Comparison of ENCODE assay signal across 24 mouse cellular contexts in genomic region chr4:98569904-98570303, GRCm38 (mm10).
DNase-seq lines count a peak whose midpoint lies in the region; ATAC-seq and TF ChIP-seq lines count a peak whose summit lies in the region.
"Had no signal": no experiment of that assay in that cellular context is flagged by ENCODE, and none has a peak within 500 bp of the region (broad histone marks: within the 10 kb centered on the region; RNA-seq: fewer than 3 reads in every experiment).

No protein-coding gene starts in this region.

- no peaks in the 10 kb centered on the region for H3K36me3 ChIP-seq in liver, postnatal 0 days (replicated peaks; ENCODE audit: insufficient read depth, low read length)
- no peaks in the 10 kb centered on the region for H3K36me3 ChIP-seq in liver, embryonic 11.5 days (ENCODE audit: control insufficient read depth, insufficient read depth, low read length)
- H3K36me3 ChIP-seq in stomach, embryonic 16.5 days (ENCODE audit: control insufficient read depth, insufficient read depth, low read length) = no peaks in the 10 kb centered on the region
- H3K36me3 ChIP-seq: heart, embryonic 12.5 days; midbrain, embryonic 12.5 days had no signal

- no peak overlapping the region for H3K4me2 ChIP-seq in liver, postnatal 0 days (ENCODE audit: low read depth, low read length)
- H3K4me2 ChIP-seq in liver, embryonic 11.5 days = no peak overlapping the region
- H3K4me2 ChIP-seq in stomach, embryonic 16.5 days (ENCODE audit: low read depth, low read length) = no peak overlapping the region
- H3K4me2 ChIP-seq: heart, embryonic 12.5 days; limb, embryonic 12.5 days; midbrain, embryonic 12.5 days had no signal

- H3K9ac ChIP-seq in liver, postnatal 0 days (replicated peaks) = no peak overlapping the region
- H3K9ac ChIP-seq in liver, embryonic 11.5 days (ENCODE audit: low read depth, low read length) = no peak overlapping the region
- H3K9ac ChIP-seq in stomach, embryonic 16.5 days (ENCODE audit: low read length) = no peak overlapping the region
- H3K9ac ChIP-seq: forebrain, postnatal 0 days; heart, embryonic 12.5 days; limb, embryonic 12.5 days; liver, embryonic 14.5 days; midbrain, embryonic 12.5 days had no signal

- intact Hi-C loops in left cerebral cortex, postnatal 25 days (cut with DNase I) = no loop called here

- peak; percentile 31 for DNase-seq in embryo, embryonic 10 days (ENCODE audit: low spot score)
- DNase-seq in embryo, embryonic 9.5 days (ENCODE audit: extremely low spot score) = no peak
- DNase-seq in liver, postnatal 0 days = no peak
- DNase-seq in liver, embryonic 11.5 days (ENCODE audit: low spot score) = no peak
- DNase-seq in adipocyte (ENCODE audit: low spot score) = peak; percentile 28
- DNase-seq in left cerebral cortex, postnatal 25 days (ENCODE audit: low spot score in 2 of 2) = no peak
- DNase-seq: adrenal gland, postnatal 10 days; cerebellum, adult 2 months; cerebellum, postnatal 25 days; forebrain, postnatal 0 days; gastrocnemius, postnatal 14 days; heart, adult 18-20 months; heart, postnatal 14 days; kidney, postnatal 36 days; layer of hippocampus, postnatal 36 days; thymus, postnatal 25 days had no signal

- ATAC-seq in liver, postnatal 0 days = peak; percentile 28; the same call in 1 of the 2 replicates
- ATAC-seq in liver, embryonic 11.5 days (replicated peaks; ENCODE audit: low FRiP score) = no peak
- ATAC-seq in stomach, embryonic 16.5 days (ENCODE audit: insufficient read depth, low FRiP score) = peak; percentile 47; the same call in 1 of the 2 replicates
- ATAC-seq: activated CD4-positive, CD25-positive, alpha-beta regulatory T cell, adult 4 months; forebrain, postnatal 0 days; hindbrain, postnatal 0 days; intestine, embryonic 16.5 days had no signal

- 61% methylated on average over 4 of the region's 4 CpGs for WGBS in liver, postnatal 0 days (ENCODE audit: insufficient replicate concordance)
- WGBS in liver, embryonic 11.5 days = 61% methylated on average over 4 of the region's 4 CpGs
- 30% methylated on average over 4 of the region's 4 CpGs for WGBS in stomach, embryonic 16.5 days

- H3K9me3 ChIP-seq in liver, postnatal 0 days (ENCODE audit: low read length) = no peaks in the 10 kb centered on the region
- no peaks in the 10 kb centered on the region for H3K9me3 ChIP-seq in liver, embryonic 11.5 days (ENCODE audit: control insufficient read depth, low read length)
- no peaks in the 10 kb centered on the region for H3K9me3 ChIP-seq in stomach, embryonic 16.5 days (replicated peaks; ENCODE audit: control insufficient read depth, low read length)
- H3K9me3 ChIP-seq: heart, embryonic 12.5 days; limb, embryonic 12.5 days had no signal

- H3K27me3 ChIP-seq in liver, postnatal 0 days (ENCODE audit: insufficient read depth, low read length) = no peaks in the 10 kb centered on the region
- no peaks in the 10 kb centered on the region for H3K27me3 ChIP-seq in liver, embryonic 11.5 days (replicated peaks; ENCODE audit: control insufficient read depth, insufficient read depth, low read length)
- no peaks in the 10 kb centered on the region for H3K27me3 ChIP-seq in stomach, embryonic 16.5 days (ENCODE audit: control insufficient read depth, insufficient read depth, low read length)
- H3K27me3 ChIP-seq: heart, embryonic 12.5 days; limb, embryonic 12.5 days; midbrain, embryonic 12.5 days had no signal

- H3K4me1 ChIP-seq in liver, postnatal 0 days (ENCODE audit: insufficient read depth) = no peaks in the 10 kb centered on the region
- no peaks in the 10 kb centered on the region for H3K4me1 ChIP-seq in liver, embryonic 11.5 days (replicated peaks; ENCODE audit: control insufficient read depth, insufficient read depth, low read length)
- H3K4me1 ChIP-seq in stomach, embryonic 16.5 days (ENCODE audit: control insufficient read depth, insufficient read depth, low read length) = no peaks in the 10 kb centered on the region
- H3K4me1 ChIP-seq: midbrain, embryonic 12.5 days had no signal

- TF ChIP-seq EP300 in liver, postnatal 0 days (IDR thresholded peaks at IDR 0.05; ENCODE audit: low read depth) = no peak

- no peak overlapping the region for H3K4me3 ChIP-seq in liver, postnatal 0 days (ENCODE audit: low read depth, low read length)
- H3K4me3 ChIP-seq in liver, embryonic 11.5 days (ENCODE audit: low read depth, low read length) = no peak overlapping the region
- H3K4me3 ChIP-seq in stomach, embryonic 16.5 days (replicated peaks; ENCODE audit: low read length) = no peak overlapping the region
- H3K4me3 ChIP-seq: heart, embryonic 12.5 days; limb, embryonic 12.5 days; midbrain, embryonic 12.5 days had no signal

- no peak for TF ChIP-seq CTCF in liver, postnatal 0 days (IDR thresholded peaks at IDR 0.05; ENCODE audit: low read depth)

- H3K27ac ChIP-seq in liver, postnatal 0 days (ENCODE audit: low read depth) = no peak overlapping the region
- no peak overlapping the region for H3K27ac ChIP-seq in liver, embryonic 11.5 days (ENCODE audit: low read depth, low read length)
- H3K27ac ChIP-seq in stomach, embryonic 16.5 days (ENCODE audit: low read length) = no peak overlapping the region
- H3K27ac ChIP-seq: hindbrain, postnatal 0 days; limb, embryonic 12.5 days; liver, embryonic 14.5 days; midbrain, embryonic 12.5 days had no signal

Comparison
In these comparisons a context has a peak if more than half of its experiments do, and no peak if none do; other contexts are left out.
1. DNase-seq: peak in embryo, embryonic 10 days (single experiment) and adipocyte (single experiment); none in embryo, embryonic 9.5 days (single experiment), liver, postnatal 0 days (single experiment), liver, embryonic 11.5 days (single experiment) and left cerebral cortex, postnatal 25 days (0 of 2).